Mouse (Mus musculus) frontal cortex, postnatal 25 days (tissue): ENCODE measurements at regions not wholly inside any gene's neighbourhood (a gene's known extent, or its start where the extent isn't known, plus 50 kb on each side); places are given as distances from the start of the nearest gene placed in this dataset.

Source experiments
- DNase-seq, 2 experiments: peaks; one replicate each; pipeline ENCODE4 v3.0.0; 2022; ENCODE audit warnings: low spot score in 2 of 2

- DNase-seq, result no peak
Measured at GRCm38 (mm10) chr17:4424451-4425168, 569.5 kb upstream of the Arid1b start.

GRCm38 (mm10) chr17:4425342-4425741, 568.8 kb upstream of the Arid1b start:
- no peak for DNase-seq

- DNase-seq, result no peak
Measured at GRCm38 (mm10) chr17:4429036-4429435, 565.1 kb upstream of the Arid1b start.

- no peak for DNase-seq
Measured at GRCm38 (mm10) chr17:4445606-4446005, 548.5 kb upstream of the Arid1b start.

- DNase-seq, result no peak
Measured at GRCm38 (mm10) chr17:4457491-4457890, 536.6 kb upstream of the Arid1b start.

- DNase-seq, result no peak
Measured at GRCm38 (mm10) chr17:4461541-4461940, 532.6 kb upstream of the Arid1b start.

GRCm38 (mm10) chr17:4464286-4464880, 529.7 kb upstream of the Arid1b start:
- no peak for DNase-seq

- no peak for DNase-seq
Measured at GRCm38 (mm10) chr17:4465741-4466140, 528.4 kb upstream of the Arid1b start.

GRCm38 (mm10) chr17:4472412-4472811, 521.7 kb upstream of the Arid1b start:
- no peak for DNase-seq

GRCm38 (mm10) chr17:4474350-4474749, 519.8 kb upstream of the Arid1b start:
- no peak for DNase-seq

GRCm38 (mm10) chr17:4475665-4476064, 518.5 kb upstream of the Arid1b start:
- no peak for DNase-seq

GRCm38 (mm10) chr17:4494392-4494791, 499.7 kb upstream of the Arid1b start:
- no peak for DNase-seq

- DNase-seq, result no peak
Measured at GRCm38 (mm10) chr17:4500504-4500903, 493.6 kb upstream of the Arid1b start.

- DNase-seq, result no peak
Measured at GRCm38 (mm10) chr17:4501029-4501428, 493.1 kb upstream of the Arid1b start.

- no peak for DNase-seq
Measured at GRCm38 (mm10) chr17:4504951-4505350, 489.2 kb upstream of the Arid1b start.

GRCm38 (mm10) chr17:4509506-4509905, 484.6 kb upstream of the Arid1b start:
- DNase-seq, result no peak

GRCm38 (mm10) chr17:4516141-4516540, 478.0 kb upstream of the Arid1b start:
- DNase-seq, result peak; percentile 49 to 52

GRCm38 (mm10) chr17:4516846-4517245, 477.3 kb upstream of the Arid1b start:
- no peak for DNase-seq

GRCm38 (mm10) chr17:4521031-4521430, 473.1 kb upstream of the Arid1b start:
- DNase-seq, result no peak

GRCm38 (mm10) chr17:4526466-4526865, 467.7 kb upstream of the Arid1b start:
- no peak for DNase-seq

GRCm38 (mm10) chr17:4532126-4532525, 462.0 kb upstream of the Arid1b start:
- DNase-seq, result no peak

GRCm38 (mm10) chr17:4540435-4540834, 453.7 kb upstream of the Arid1b start:
- DNase-seq, result no peak

GRCm38 (mm10) chr17:4541020-4541743, 452.9 kb upstream of the Arid1b start:
- DNase-seq, result no peak
